Mouse (Mus musculus): Measurements from ENCODE around the gene Fam25c. TPM values are rescaled to one million over a fixed set of nuclear protein-coding genes. Genes with fewer than 3 reads are reported as not detected.
"Not testable (repeated sequence)": the region's sequence is repeated elsewhere in the genome, so short reads cannot be mapped to it uniquely, and the experiment has no call there.

Gene Fam25c
- total RNA-seq, 2 experiments from 2014 or later, result not detected

DNA sequence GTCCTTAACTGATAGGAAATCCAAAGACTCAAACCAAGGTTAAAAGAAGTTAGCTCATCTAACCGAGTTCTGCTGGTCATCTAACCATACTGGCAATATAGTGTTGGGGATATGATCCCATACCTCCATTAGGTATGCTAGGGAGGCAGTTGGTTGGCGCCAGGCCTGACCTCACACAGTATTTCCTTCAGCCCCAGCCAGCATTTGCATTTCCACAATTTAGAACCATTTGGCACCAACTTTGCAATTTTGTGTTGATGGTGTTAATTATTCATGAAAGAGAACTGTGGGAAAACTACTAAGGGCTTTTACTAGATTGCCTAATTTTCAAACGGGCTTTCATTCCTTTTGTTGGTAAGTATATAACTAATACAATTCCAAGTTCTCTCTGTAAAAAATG lies 23.3 kb downstream of the Fam25c start:
- no peak for ATAC-seq (replicated peaks; ENCODE audit: poor library complexity)

DNA sequence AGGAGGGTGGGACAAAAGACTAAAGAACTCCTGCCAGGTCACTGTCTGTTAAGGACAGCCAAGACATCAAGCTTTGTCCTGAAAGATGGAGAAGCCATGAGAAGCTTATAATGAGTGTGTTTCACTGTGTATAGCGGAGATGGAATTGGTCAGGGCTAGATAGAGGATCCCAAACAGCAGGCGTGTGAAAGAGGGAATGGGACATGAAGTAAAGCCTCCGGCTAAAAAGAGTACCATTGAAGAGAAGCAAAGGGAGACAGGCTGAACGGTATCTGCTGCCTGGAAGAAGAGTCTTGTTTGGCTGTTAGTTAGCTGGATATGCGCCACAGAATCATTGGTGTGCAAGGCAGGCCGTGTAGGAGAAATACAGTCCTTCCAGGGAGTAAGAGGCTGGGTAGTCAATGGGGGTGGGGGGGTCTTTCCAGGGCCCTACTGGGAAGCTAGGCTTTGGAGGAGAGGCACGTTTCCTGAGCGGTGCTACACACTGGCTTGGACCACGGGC lies 24.5 kb downstream of the Fam25c start:
- no peak for ATAC-seq (replicated peaks; ENCODE audit: poor library complexity)

DNA sequence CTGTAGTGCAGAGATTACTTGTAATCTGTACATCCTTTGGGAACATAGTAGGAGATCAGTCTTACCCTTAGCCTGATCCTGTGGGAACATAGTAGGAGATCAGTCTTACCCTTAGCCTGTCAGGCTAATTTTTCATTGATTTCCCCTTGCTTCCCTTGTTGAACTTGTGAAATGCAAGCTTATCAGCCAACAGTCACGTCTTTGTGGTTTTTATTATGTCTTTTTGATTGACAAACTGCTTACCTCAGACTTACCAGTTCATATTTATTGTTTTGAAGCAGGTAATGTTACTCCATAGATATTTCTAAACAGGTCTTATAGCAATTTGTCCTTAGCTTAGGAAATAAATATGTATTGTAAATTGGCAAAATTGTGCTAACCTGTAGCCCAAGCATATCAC lies 27.6 kb downstream of the Fam25c start:
- ATAC-seq (replicated peaks; ENCODE audit: poor library complexity), result peak; percentile 29; the same call in 1 of the 2 replicates

DNA sequence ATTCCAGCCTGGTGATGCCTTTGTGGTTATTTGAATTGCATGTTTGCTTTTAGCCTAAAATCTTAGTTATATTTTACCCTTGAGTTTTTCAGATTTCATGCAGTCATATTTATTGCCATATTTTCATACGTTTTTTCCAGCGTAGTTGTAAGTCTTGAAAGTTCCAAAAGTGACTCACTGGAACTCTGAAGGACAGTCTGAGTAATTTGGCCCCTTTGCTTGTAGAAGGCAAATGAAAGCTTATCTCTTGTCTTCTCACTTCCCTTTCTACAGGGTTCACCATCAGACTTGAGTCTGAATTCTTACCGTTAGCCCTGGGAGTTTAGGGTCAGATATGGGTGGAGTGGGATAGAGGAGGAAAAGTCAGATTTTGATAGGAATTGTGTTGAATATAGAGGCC lies 28.6 kb downstream of the Fam25c start:
- no peak for ATAC-seq (replicated peaks; ENCODE audit: poor library complexity)

DNA sequence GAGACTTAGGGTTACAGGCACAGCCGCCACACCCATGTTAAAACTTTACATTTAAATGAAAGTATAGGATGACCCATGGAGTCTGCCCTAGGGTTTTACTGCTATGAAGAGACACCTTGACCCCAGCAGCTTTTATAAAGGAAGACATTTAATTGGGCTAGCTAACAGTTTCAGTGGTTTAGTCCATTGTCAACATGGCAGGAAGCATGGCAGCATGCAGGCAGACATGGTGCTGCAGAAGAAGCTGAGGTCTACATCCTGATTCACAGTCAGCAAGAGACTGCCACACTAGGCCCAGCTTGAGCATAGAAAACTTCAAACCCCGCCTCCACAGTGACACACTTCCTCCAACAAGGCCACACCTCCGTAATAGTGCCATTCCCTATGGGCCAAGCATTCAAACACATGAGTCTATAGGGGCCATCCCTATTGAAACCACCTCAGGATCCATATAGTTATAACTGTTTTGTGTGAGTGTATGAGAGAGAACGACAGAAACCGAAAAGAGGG lies 31.6 kb downstream of the Fam25c start:
- ATAC-seq (replicated peaks; ENCODE audit: poor library complexity), result no peak

DNA sequence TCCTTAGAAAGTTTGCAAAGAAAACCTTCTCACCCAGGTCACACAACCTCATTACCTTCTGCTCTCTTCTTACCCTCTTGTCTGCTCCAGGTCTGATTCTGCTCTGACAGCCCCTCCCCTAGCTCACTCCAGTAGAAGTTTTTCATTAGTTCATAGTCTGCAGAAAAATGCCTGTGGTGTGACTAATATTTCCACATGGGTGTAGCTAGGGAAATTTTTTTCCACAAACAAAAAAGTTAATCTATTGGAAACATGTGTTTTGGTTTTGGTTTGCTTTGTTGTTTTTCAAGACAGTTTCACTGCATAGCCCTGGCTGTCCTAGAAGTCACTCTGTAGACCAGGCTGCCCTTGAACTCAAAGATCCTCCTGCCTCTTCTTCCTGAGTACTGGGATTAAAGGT lies 37.1 kb downstream of the Fam25c start:
- ATAC-seq (replicated peaks; ENCODE audit: poor library complexity), result no peak

DNA sequence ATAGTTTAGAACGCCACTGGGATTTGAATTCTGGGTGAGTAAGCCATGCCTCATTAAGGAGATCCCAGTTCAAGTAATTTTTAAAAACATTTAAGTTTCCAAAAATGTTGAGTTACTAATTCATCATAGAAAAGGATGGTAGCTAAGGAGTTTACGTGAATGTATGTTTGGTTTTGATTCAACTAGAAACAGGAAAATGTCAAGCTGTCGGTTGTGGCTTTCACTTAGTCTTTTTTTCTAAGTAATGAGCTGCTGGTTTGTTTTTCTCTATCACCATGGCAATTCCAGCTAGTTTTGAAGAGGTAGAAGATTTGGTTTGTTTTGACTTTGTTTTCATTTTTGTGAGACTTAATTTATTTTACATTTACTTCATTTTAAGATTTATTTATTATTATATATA lies 37.8 kb downstream of the Fam25c start:
- no peak for ATAC-seq (replicated peaks; ENCODE audit: poor library complexity)

DNA sequence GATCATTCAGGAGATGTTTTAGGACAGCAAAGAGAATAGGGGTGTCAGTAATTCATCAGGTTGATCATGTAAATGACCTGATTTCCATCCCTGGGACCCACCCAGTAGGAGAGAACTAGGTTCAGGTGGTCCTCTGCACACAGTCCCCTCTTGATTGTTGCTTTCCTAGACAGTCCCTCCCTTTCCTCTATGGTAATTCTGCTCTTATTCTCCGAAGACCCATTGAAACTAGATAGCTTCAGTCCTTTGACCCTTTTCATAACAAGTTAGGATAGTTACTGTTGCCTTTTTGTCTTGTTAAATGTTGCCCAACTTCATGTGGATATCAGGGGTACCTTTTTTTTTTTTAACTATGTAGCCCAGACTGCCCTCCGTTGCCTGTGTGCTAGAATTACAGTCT lies 38.9 kb downstream of the Fam25c start:
- no peak for ATAC-seq (replicated peaks; ENCODE audit: poor library complexity)

DNA sequence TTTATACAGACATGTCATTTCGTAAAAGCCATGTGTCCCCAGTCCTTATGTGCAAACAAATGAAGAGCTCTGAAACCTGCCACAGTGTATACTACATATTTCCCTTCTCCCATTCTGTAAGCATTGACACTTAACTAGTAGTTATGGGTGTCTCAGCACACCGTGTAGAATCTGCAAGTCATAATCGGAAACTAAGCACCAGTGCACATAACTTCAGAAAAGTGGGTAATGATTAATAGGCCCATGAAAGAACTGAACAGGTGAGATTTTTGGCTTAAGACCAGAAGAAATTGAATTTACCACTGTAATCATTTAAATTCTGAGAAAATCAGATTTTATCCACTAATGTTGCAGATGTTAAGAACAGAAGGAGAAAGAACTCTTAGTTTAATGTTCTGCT lies 40.4 kb downstream of the Fam25c start:
- no peak for ATAC-seq (replicated peaks; ENCODE audit: poor library complexity)

DNA sequence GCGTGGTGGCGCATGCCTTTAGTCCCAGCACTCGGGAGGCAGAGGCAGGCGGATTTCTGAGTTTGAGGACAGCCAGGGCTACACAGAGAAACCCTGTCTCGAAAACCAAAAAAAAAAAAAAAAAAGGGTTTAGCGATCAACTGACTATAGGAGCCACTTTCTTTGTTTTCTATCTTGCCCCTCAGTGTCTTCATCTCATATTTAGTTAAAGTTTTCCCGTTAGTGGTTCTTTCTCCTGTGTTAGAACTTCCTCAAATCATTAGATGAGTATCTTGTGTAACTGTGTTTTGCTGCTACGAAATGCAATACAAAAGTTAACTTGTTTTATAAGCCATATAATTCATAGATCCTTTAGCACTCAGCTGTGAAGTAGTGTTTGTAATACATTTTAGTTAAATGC lies 40.9 kb downstream of the Fam25c start:
- ATAC-seq (replicated peaks; ENCODE audit: poor library complexity), result not testable (repeated sequence)

DNA sequence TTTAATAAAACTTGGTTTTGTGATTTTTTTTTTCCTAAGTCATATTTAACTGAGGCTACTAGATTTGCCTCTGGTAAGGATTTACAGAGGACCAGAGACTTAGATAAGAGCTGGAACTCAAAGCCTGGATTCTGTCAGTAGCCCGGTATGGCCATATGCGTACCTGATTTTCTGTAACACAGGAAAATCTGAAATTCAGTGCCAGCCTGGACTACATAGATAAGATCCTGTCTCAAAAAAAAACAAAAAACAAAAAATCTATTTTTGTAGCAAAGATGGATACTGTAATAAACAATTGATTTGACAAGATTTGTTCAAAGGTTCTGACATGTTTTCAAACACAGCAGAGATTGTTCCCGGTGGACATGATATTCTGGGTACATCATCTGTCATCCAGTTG lies 41.6 kb downstream of the Fam25c start:
- ATAC-seq (replicated peaks; ENCODE audit: poor library complexity), result no peak

DNA sequence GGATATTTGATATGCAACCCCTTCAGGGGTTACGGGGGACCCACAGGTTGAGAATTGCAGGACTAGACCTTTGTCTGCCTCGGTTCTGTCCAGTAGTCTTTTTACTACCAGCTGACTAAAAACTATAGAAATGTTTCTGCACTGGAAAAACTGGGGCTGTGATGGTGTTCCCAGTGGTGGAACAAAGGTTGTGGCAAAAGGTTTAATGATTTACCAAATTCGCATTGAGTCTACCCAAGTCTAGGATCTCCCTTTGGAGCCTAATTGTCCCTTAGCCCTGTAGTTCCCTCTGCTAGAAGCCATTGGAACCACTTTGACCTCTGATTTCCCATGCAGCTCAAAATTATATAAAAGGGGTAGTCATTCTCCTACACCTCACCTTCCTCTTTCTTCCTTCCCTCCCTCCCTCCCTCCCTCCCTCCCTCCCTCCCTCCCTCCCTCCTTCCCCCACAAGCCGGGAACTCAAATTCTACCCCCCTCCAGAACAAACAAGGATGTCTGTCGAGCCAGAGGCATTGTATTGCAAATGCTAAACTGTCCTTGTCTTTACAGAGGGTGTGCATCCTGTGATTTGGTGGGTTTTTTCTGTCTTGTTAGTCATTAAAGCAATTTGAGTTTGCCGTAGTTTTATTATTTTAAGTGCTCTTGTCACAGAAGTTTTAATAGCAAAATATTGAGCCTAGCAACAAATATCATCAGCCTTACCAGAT lies 42.7 kb downstream of the Fam25c start:
- no peak for ATAC-seq (replicated peaks; ENCODE audit: poor library complexity)

DNA sequence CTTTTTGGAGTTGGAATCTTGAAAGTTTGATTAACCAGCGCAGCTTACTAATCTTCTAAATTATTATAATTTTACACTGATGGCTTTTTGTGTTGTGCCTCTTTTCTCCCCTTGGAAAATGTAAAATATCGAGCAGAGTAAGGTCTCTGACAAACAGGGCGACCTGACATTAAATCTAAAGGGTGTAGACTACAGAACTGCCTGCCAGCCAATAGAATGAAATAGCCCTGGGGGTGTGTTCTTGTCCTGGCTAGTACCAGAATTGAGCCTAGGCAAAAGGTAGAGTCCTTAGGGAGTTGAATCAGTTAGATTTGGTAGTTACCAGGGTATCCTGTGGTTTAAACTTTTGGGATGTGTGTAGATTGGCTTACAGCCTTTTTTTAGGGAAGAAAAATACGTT lies 43.5 kb downstream of the Fam25c start:
- ATAC-seq (replicated peaks; ENCODE audit: poor library complexity), result no peak

DNA sequence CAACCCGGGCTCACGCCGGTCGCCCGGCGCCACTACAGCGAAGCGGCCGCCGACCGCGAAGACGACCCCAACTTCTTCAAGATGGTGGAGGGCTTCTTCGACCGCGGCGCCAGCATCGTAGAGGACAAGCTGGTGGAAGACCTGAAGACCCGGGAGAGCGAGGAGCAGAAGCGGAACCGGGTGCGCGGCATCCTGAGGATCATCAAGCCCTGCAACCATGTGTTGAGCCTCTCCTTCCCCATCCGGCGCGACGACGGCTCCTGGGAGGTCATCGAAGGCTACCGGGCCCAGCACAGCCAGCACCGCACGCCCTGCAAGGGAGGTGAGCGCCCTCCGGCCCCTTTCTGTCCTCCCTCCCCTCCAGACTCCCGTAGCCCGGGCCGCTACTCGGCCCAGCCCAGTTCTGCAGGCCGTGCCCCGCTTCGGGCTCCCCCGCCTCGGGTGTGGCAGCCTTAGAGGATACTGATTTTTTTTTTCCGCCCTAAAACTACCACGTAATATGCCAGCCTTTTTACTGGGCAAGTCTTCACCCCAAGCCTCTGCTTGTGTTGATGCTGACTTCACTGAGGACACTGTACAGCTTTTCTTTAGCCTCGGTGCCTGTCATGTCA lies 44.1 kb downstream of the Fam25c start:
- ATAC-seq (replicated peaks; ENCODE audit: poor library complexity), result peak; percentile 26

DNA sequence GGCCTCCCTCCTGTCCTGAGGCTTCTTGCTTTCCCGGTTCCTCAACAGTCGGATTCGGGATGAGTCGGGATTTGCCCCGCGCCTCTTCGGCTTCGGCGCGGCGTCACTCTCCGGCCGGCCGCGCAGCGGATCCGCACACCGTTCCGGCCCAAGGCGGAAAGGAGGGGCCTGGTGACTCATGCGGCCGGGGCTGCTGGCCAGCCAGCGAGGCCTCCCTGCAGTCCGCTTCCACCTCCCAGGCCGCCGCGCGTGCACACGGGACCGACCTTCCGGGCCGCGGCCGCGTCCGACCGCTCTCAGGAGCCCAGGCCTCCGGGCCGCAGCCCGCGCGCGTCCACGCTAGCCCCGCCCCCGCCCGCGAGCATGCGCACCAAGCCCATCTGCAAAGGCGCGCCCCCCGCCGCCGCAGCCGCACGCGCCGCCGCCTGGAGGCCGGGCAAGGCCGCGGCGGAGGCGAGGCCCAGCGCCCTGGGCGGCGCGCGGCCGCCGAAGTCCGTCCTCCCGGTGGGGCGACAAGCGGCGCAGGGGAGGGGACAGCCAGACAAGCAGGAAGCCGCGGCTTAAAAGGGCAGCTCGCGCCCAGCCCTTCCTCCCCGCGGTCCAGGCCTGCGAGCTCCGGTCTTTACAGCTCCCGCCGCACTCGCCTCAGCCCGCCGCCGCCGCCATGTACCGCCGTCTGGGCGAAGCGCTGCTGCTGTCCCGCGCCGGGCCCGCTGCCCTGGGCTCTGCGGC lies 44.8 kb downstream of the Fam25c start, which contains the start of the genes Shld2 and Glud1:
Gene Shld2, minus strand, starts transcription at position 260 of the 732 bp plus-strand sequence.
Gene Glud1, plus strand, starts transcription at position 494 of the 732 bp plus-strand sequence.
- peak; percentile 79 for ATAC-seq (replicated peaks; ENCODE audit: poor library complexity)

DNA sequence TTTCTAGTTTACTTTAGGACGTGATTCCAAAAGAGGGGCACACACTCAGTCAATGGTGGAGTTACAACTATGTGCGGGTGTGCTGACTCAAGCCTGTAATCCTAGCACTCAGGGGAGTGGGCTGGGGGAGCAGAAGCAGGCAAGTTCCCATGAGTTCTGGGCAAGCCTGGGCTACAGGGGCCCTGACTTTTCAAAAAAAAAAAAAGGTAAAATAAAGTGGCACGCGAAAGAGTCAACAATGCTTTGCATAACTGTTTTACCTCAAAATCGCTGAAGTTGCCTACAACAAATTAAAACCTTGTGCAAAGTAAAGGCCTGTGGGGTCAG lies 45.4 kb downstream of the Fam25c start:
- no peak for ATAC-seq (replicated peaks; ENCODE audit: poor library complexity)

DNA sequence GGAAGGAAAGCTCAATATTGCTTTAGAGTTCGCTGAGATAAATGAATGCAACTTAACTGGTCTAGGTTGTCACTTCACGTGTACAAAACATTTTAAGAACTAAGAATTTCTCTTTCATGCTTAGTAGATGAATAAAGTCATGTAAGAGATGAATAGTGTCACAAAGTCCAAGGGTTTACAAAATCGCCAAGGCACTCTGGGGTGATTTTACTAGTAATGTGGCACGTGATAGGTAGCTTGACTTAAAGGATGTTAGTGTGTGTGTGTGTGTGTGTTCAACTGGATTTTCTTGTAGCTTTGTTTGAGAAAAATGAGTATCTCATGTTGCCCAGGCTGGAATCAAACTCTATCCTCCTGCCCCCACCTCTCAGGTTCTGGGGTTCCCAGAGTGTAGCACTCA lies 46.0 kb downstream of the Fam25c start:
- ATAC-seq (replicated peaks; ENCODE audit: poor library complexity), result no peak

DNA sequence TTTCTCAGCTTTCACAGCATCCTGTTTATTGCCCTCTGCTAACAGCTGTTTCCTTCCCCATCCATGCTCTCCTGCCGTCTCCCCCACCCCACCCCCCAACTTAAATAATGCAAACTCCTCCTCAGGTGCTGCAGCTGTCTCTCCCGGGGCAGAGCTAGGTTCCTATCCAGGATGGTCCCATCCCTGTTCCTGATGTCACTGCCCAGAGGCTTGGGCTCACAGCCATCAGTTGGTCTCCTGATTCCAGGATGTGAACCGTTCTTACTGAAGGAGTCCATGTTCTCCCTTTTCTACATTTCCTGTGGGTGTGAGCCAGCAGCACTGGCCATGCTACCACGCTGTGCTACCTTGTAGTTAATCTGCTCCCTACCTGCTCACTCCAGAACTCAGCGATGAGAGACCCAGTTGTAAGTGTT lies 52.0 kb downstream of the Fam25c start:
- no peak for ATAC-seq (replicated peaks; ENCODE audit: poor library complexity)

DNA sequence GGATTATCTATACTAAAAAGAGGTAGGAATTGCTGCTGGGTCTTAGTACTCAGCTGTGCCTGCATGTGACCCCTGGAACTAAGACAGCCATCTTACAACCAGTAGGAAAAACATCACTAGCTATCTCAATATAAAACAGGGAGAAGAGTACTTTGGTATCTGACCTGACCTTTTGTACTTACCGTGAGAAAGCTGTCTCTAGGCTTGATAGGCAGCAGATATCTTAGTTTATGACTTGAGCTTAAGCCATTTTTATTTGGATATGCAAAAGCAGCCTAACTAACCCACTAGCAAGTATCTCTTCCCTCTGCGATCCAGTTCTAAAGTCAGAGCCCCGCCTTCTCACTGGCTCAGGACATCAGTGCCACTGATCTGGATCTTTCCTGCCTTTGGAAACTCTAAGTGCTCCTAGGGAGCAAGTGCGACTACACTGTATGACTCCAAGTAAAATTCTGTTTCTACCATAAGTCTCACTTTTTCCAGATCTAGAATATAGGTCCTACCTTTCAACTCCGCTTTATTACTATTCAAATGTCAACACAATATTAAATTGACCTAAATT lies 52.5 kb downstream of the Fam25c start:
- ATAC-seq (replicated peaks; ENCODE audit: poor library complexity), result no peak

Measured in megakaryocyte progenitor cell, adult 5-6 weeks (primary cell).